Mouse (Mus musculus): Measurements from ENCODE around the gene Capzb.
A peak's percentile ranks its signal among the peaks of the same experiment; 100 is the strongest.

Gene Capzb

GRCm38 (mm10) chr4:139192499-139193175, at the start of gene Capzb:
TSS of gene Capzb (plus strand) at chr4:139192899.
- peak; percentile 96 for DNase-seq

- no peak for DNase-seq
Measured at GRCm38 (mm10) chr4:139142985-139143384, 49.7 kb upstream of the Capzb start.

- no peak for DNase-seq
Measured at GRCm38 (mm10) chr4:139144577-139144976, 48.1 kb upstream of the Capzb start.

GRCm38 (mm10) chr4:139145156-139145555, 47.5 kb upstream of the Capzb start:
- DNase-seq, result no peak

GRCm38 (mm10) chr4:139146760-139147159, 45.9 kb upstream of the Capzb start:
- DNase-seq, result peak; percentile 60

- DNase-seq, result no peak
Measured at GRCm38 (mm10) chr4:139151370-139151769, 41.3 kb upstream of the Capzb start.

GRCm38 (mm10) chr4:139154576-139155307, 38.0 kb upstream of the Capzb start:
- no peak for DNase-seq

GRCm38 (mm10) chr4:139156538-139156937, 36.2 kb upstream of the Capzb start:
- DNase-seq, result no peak

- DNase-seq, result no peak
Measured at GRCm38 (mm10) chr4:139158350-139158749, 34.3 kb upstream of the Capzb start.

GRCm38 (mm10) chr4:139161076-139161475, 31.6 kb upstream of the Capzb start:
- DNase-seq, result no peak

- no peak for DNase-seq
Measured at GRCm38 (mm10) chr4:139164082-139164481, 28.6 kb upstream of the Capzb start.

- no peak for DNase-seq
Measured at GRCm38 (mm10) chr4:139165259-139165658, 27.4 kb upstream of the Capzb start.

GRCm38 (mm10) chr4:139166244-139166643, 26.5 kb upstream of the Capzb start:
- DNase-seq, result no peak

- no peak for DNase-seq
Measured at GRCm38 (mm10) chr4:139167107-139167506, 25.6 kb upstream of the Capzb start.

GRCm38 (mm10) chr4:139168985-139169747, 23.5 kb upstream of the Capzb start:
- no peak for DNase-seq

GRCm38 (mm10) chr4:139169748-139170279, 22.9 kb upstream of the Capzb start:
- DNase-seq, result no peak

GRCm38 (mm10) chr4:139175061-139175971, 17.4 kb upstream of the Capzb start:
- no peak for DNase-seq

- no peak for DNase-seq
Measured at GRCm38 (mm10) chr4:139176023-139176422, 16.7 kb upstream of the Capzb start.

GRCm38 (mm10) chr4:139177921-139178320, 14.8 kb upstream of the Capzb start:
- no peak for DNase-seq

- no peak for DNase-seq
Measured at GRCm38 (mm10) chr4:139178377-139178776, 14.3 kb upstream of the Capzb start.

GRCm38 (mm10) chr4:139179218-139179617, 13.5 kb upstream of the Capzb start:
- no peak for DNase-seq
